Mouse (Mus musculus) forelimb bud, embryonic 11.5 days (tissue): Measurements from ENCODE around the gene Zfp523.
"Not testable (repeated sequence)": the region's sequence is repeated elsewhere in the genome, so short reads cannot be mapped to it uniquely, and the experiment has no call there.

Source experiments
- DNase-seq: peaks from one replicate; pipeline ENCODE4 v3.0.0-alpha.2; 2012; ENCODE audit warnings: low read depth, low spot score

The Zfp523 gene

DNA sequence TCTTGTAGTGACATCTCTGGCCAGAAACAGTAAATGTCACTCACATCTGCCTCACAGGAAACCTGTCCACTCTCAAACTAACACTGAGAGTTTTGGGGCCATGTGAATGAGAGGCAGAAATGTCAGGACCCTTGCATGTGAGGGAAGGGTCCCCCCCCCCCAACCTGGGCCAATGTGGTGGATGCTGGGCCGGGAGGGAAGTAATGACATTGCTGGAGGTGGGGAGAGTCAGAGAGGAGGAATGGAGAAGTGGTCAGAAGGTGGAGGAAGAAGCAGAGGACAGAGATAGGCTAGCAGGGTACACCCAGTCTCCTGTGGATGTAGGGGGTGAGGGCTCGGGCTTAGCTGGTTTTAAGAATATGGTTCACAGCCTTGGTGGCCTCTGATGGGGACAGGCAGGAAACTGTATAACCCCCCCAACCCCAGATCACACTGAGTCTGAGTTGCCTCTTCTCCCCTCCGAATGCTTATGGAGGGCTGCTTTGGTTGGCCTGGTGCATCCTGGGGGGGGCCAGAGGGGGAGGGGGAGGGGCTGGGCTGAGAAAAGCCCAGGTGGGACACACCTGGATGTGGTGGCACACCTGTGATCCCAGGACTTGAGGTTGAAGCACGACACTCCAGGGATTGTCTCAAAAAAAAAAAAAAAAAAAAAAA lies 32.7 kb downstream of the Zfp523 start:
- DNase-seq, result no peak

GRCm38 (mm10) chr17:28211921-28212341 lies 35.0 kb downstream of the Zfp523 start:
- DNase-seq, result no peak

GRCm38 (mm10) chr17:28212391-28212790 lies 35.5 kb downstream of the Zfp523 start:
- DNase-seq, result no peak

- DNase-seq, result no peak
Measured at GRCm38 (mm10) chr17:28213236-28213635, 36.3 kb downstream of the Zfp523 start.

- no peak for DNase-seq
Measured at GRCm38 (mm10) chr17:28216791-28217190, 39.9 kb downstream of the Zfp523 start.

DNA sequence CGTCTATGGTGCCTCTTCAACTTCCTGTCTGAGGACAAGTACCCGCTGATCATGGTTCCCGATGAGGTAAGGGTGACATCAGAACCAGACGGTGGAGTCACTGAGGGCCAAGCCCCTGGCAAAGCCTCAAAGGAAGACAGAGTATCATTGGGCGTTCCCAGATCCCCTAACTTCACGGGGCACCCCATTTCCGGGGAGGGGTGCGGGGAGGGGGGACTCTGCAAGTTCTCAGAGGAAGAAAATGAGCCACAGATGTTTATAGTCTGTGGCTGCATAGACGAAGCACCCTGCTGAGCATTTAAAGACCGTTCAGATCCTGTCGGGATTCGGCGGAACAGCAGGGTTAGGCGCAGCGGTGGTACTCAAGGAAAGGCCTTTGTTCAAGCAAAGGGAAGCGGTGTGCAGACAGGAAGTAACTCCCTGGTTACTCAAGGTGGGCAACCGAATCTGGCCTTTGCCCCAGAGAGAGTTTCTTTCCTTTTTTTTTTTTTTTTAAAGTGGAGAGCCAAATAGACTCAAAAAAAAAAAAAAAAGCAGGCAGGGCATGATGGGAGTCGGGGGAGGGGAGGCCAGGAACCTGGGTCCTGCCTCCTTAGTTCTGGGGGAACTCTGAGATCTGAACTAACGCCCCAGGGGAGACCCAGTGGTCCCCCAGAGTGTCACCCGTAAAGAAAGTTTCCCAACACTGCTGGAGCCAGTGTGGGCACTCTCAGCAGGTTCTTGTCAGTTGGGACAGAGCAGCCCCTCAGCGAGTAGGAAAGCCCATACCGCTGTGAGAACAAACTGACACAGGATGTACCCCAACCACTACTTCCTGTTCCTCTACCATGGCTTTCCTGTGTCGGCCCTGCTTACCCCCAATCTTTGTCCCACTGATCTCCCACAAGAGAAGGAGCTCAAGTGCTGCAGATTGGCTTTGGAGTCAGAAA lies 41.1 kb downstream of the Zfp523 start:
- peak; percentile 49 for DNase-seq

DNA sequence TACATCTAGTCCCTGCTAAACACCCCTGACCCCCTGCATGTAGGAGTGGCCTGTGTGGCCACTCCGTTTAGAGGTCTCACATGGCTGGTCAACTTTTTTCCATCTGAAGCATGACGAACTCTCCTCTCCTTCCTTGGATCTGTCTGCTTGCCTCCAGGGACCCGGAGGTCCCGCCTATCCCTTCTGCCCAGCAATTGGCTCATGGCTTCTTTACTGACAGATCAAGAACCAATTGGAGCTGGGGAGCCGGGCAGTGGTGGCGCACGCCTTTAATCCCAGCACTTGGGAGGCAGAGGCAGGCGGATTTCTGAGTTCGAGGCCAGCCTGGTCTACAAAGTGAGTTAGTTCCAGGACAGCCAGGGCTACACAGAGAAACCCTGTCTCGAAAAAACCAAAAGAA lies 45.5 kb downstream of the Zfp523 start:
- DNase-seq, result not testable (repeated sequence)

DNA sequence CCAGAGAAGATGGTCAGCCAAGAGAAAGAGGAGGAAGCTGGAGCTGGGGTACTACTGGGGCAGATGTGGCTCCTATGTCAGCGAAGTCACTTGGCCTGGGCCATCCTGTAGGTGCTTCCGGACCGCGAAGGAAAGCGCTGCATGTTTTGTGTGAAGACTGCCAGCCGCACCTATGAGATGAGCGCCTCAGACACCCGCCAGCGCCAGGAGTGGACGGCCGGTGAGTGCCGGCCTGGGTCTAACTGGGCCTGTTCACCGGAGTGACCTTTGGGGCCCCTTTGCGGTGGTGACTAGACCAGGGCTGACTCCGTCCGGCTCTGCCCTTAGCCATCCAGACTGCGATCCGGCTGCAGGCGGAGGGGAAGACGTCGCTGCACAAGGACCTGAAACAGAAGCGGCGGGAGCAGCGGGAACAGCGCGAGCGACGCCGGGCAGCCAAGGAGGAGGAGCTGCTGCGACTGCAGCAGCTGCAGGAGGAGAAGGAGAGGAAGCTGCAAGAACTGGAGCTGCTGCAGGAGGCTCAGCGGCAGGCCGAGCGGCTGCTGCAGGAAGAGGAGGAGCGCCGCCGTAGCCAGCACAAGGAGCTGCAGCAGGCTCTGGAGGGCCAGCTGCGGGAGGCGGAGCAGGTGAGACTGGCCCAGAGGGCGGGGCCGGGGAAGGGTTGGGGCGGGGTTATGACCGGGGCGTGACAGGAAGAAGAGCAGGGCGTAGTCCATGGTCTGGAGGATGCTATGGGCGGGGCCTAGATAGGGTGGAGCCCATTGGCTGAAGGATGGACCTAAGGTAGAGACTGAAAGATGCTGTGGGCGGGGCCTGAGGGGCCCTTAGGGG lies 46.8 kb downstream of the Zfp523 start:
- DNase-seq, result peak; percentile 83

DNA sequence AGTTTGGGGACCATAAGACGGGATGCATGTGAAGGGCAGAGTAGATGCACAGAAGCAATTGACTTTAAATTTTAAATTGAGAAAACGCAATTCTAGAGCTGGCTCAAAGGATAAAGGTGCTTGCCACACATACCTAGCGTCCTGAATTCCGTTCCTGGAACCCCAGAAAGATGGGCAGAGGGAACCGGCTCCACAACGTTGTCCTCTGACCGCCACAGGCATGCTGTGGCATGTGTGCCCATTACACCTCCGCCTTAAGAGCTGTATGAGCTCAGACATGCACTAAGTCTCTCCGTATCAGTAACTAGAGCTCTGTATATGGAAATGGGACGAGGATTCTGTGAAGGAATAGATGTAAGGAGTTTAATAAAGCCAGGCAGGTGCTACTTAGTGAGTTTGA lies 47.7 kb downstream of the Zfp523 start:
- DNase-seq, result no peak

- peak; percentile 92 for DNase-seq
Measured at GRCm38 (mm10) chr17:28226014-28226413, 49.1 kb downstream of the Zfp523 start.

DNA sequence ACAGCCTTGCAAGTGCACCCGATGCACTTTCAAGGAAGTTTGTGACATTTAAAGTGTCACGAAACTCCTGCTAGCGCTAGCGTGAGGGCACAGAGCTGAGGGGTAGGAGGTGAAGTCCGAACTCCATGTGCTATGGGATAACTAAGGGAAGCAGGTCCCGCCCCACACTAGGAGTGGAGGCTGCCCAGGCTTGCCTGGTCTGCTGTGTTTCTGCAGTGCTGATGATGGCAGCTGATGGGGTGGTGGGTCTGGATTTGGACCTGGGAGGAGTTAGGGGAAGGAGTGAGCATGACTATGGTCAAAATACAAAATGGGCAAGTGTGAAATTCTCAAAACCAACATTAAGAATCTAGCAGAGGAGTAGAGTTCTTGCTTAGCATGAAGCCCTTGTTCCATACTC lies 53.6 kb downstream of the Zfp523 start:
- no peak for DNase-seq

GRCm38 (mm10) chr17:28231026-28231736 lies 54.3 kb downstream of the Zfp523 start:
- no peak for DNase-seq

- peak; percentile 95 for DNase-seq
Measured at GRCm38 (mm10) chr17:28232475-28233060, 55.6 kb downstream of the Zfp523 start, which contains the start of gene Ppard. Ppard (plus strand) TSS chr17:28232700.

DNA sequence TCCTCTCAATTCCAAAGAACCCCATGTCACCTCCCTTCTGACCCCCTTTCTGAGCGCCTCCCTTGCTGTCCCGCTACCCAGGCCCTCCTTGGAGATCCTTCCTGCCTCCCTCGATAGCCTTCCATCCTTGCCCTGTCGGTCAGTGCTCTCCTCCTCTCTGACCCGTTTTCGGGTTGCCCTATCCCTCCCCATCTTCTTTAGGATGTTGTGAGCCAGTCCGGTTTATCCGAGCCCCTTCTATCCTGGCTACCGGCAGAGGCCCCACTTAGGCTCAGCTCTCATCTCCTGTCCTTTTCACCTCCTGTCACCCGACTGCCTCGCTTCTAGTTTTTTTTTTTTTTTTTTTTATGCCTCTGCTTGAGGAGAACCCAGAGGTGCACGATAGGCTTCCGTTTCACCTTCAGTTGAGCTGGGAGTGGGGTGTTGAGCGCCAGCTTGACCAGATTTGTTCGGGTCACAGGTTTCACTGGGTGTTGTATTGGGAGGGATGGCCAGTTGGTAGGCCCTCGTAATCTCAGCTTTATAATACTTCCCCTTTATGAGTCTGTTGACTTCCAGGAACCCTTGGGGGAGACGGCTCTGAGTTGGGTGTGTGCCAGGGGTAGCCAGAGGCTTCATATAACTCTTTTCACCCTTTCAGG lies 56.3 kb downstream of the Zfp523 start:
- DNase-seq, result no peak

- DNase-seq, result no peak
Measured at GRCm38 (mm10) chr17:28234641-28235040, 57.7 kb downstream of the Zfp523 start.

- DNase-seq, result no peak
Measured at GRCm38 (mm10) chr17:28235982-28236635, 59.2 kb downstream of the Zfp523 start.

GRCm38 (mm10) chr17:28236636-28237015 lies 59.7 kb downstream of the Zfp523 start:
- DNase-seq, result no peak

DNA sequence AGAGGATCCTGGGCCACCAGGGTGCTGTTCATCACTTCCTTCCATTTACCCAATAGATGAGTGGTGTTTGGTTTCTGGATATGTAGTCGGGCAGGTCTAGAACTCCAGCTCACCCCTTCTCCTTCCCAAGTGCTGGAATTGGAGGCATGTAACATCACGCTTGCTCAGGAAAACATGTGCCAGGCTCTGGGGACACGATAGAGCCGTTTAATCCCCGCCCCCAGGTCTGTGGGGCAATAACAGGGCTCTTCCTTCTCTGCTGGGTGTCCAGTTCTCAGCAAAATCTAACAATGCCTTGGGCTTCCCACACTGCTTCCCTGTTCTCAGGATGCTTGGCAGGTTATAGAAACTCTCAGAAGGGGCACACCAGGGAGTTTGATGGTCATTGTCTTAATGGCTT lies 60.4 kb downstream of the Zfp523 start:
- no peak for DNase-seq

DNA sequence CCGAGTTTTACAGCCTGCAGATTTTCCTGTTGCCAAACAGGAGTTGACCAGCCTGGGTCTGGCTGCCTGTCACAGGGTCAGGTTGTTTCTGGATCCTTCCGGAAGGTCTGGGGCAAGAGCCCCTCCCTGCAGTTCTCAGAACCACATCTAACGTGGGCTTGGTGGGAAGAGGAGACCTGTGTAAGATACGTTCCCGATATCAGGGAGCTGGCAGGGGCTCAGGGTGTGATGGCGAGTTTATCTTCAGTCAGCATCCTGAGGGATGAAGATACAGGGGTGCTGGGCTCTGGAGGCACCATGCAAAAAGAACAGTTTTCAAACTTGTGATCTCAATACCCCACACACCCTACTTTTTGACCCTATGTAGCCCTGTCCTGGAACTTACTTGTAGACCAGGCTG lies 60.9 kb downstream of the Zfp523 start:
- no peak for DNase-seq

GRCm38 (mm10) chr17:28240846-28241245 lies 63.9 kb downstream of the Zfp523 start:
- no peak for DNase-seq
